Mouse (Mus musculus) C2C12 (cell line): ENCODE measurements around the gene Sdk1. TPM values are rescaled to one million over a fixed set of nuclear protein-coding genes. Genes with fewer than 3 reads are reported as not detected.

Source experiments
- H3K27me3 ChIP-seq: one replicate; pipeline ENCODE4 v1.6.1; 2011; ENCODE audit not compliant: control insufficient read depth, insufficient read depth, insufficient read length
- H3K36me3 ChIP-seq: one replicate; pipeline ENCODE4 v1.6.1; 2011; ENCODE audit not compliant: control insufficient read depth, insufficient read depth
- H3K4me3 ChIP-seq: one replicate; pipeline ENCODE4 v1.5.1; 2011; ENCODE audit warnings: mild to moderate bottlenecking, control low read depth; ENCODE audit not compliant: poor library complexity, insufficient read depth, severe bottlenecking
- H3K79me2 ChIP-seq: one replicate; pipeline ENCODE4 v1.6.1; 2011; ENCODE audit not compliant: control insufficient read depth, insufficient read depth
- H3K79me3 ChIP-seq: one replicate; pipeline ENCODE4 v1.6.1; 2011; ENCODE audit warnings: low read depth, control low read depth
- H3ac ChIP-seq: one replicate; pipeline ENCODE3; 2011; ENCODE audit warnings: low read depth; ENCODE audit not compliant: control insufficient read depth, insufficient read length
- CEBPB ChIP-seq: IDR thresholded peaks from one replicate; pipeline ENCODE4 v1.6.1; 2011; ENCODE audit warnings: low read depth, mild to moderate bottlenecking, control low read depth, moderate library complexity
- CTCF ChIP-seq: IDR thresholded peaks from one replicate; pipeline ENCODE4 v1.5.1; 2011; ENCODE audit not compliant: control insufficient read depth, insufficient read depth, insufficient read length
- FOSL1 ChIP-seq: IDR thresholded peaks from one replicate; pipeline ENCODE4 v1.8.0; 2011; ENCODE audit warnings: mild to moderate bottlenecking, low read length; ENCODE audit not compliant: poor library complexity, insufficient read depth, severe bottlenecking
- MAX ChIP-seq: IDR thresholded peaks from one replicate; pipeline ENCODE4 v1.6.1; 2011; ENCODE audit warnings: mild to moderate bottlenecking, control low read depth
- MYOD1 ChIP-seq: IDR thresholded peaks from one replicate; pipeline ENCODE4 v1.6.1; 2011; ENCODE audit warnings: low read depth; ENCODE audit not compliant: control insufficient read depth, insufficient read length
- MYOG ChIP-seq: IDR thresholded peaks from one replicate; pipeline ENCODE4 v1.6.1; 2011; ENCODE audit not compliant: control insufficient read depth, insufficient read length; ENCODE audit errors: extremely low read depth
- USF1 ChIP-seq: IDR thresholded peaks from one replicate; pipeline ENCODE4 v1.6.1; 2011; ENCODE audit warnings: low read depth, mild to moderate bottlenecking, control low read depth, moderate library complexity
- polyA plus RNA-seq: library from polyadenylated mRNA; unstranded; fragments of >200 nt; fragmentation: generic; extraction: Trizol; gene quantifications from one replicate; pipeline ENCODE4 v1.2.1, GENCODE M21; 2012; ENCODE audit warnings: missing spikeins

The Sdk1 gene
- polyA plus RNA-seq, 1 experiment: 0.61 TPM

DNA sequence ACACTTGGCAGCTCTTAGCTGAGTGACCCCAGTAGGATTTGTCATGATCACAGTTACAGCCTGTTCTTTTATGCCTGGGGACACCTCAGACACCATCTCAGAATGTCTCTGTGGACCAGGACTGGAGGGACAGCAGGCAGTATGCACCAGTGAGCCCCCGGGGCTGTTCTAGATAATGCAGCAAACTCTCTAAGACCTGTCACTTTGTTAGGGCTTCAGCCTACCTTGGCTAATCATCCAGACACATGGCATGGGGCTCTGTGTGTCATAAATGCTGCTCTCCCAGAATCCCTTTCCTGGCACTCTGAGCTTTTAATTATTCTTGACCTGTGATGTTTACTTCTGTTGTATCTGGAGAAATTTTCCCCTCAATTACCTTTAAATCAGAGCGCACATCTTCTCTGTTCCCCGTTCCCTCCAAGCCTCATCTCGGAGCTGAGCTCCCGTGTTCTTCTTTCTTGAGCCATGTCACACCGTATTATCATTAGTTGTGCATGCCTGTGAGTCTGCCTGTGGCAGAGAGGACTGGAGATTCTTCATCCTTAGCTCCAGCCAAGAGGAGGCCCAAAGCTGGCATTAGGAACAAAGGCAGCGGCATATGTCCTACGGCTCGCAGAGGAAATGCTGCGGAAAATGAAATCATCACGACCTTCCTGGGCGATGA is 448.3 kb downstream of the Sdk1 start:
- H3K36me3 ChIP-seq: no peaks in the 10 kb centered on the region
- H3K79me2 ChIP-seq: no peaks in the 10 kb centered on the region
- no peaks in the 10 kb centered on the region for H3K27me3 ChIP-seq
- no peak overlapping the region for H3K4me3 ChIP-seq
- no peaks in the 10 kb centered on the region for H3K79me3 ChIP-seq
- H3ac ChIP-seq: no peak overlapping the region
- no peak for TF ChIP-seq FOSL1
- TF ChIP-seq CTCF: no peak
- TF ChIP-seq MYOG: no peak
- no peak for TF ChIP-seq MYOD1
- no peak for TF ChIP-seq USF1

DNA sequence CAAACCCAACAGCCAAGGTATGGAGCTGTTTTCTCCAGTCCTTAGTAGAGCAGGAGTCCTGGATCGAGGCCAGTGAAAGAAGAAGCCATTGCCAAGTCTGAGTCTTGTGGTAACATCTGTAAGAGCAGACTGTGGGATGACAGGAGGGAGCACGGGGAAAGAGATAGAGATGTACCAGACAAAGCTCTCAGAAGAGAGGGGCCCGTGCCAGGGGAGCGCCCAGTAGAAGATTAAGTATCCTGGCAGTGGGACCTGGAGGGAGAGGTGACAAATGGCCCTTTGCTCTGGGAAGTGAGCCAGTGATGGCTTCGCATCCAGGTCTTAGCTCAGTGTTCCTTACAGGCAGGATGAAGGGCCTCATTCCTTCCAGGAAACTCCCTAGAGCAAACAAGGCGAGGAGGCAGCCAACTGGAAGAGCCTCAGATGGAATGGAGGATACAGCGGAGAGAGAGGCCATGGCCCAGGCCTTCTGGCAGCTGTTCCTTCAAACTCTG is 450.2 kb downstream of the Sdk1 start:
- Histone ChIP-seq H3K27me3 (no peaks in the 10 kb centered on the region), H3K4me3 (no peak overlapping the region), H3K79me3 (no peaks in the 10 kb centered on the region), H3K36me3 (no peaks in the 10 kb centered on the region), H3K79me2 (no peaks in the 10 kb centered on the region), H3ac (no peak overlapping the region)
- TF ChIP-seq FOSL1 (no peak), CTCF (no peak), USF1 (no peak), CEBPB (no peak), MYOD1 (no peak), MAX (no peak), MYOG (no peak)

DNA sequence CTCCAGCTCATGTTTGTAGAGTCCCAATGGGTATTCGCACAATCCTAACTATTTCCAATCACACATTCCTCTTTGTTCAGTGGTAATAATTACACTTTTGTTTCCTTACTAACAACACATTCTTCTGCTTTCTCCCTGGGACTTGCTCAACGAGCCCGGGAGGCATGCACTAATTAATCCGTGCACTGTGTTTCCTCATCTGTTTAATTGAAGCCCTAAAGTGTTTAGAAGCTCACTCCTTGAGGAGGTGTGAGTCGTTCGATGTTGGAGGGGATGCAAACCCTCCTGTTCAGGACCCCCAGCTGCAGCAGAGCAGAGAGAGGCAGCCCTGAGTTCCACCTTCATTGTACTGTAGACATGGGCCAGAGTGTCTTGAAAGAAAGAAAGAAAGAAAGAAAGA is 452.4 kb downstream of the Sdk1 start:
- Histone ChIP-seq H3K79me3 (no peaks in the 10 kb centered on the region), H3K36me3 (no peaks in the 10 kb centered on the region), H3K27me3 (no peaks in the 10 kb centered on the region), H3ac (no peak overlapping the region), H3K79me2 (no peaks in the 10 kb centered on the region), H3K4me3 (no peak overlapping the region)
- TF ChIP-seq USF1: no peak
- TF ChIP-seq MYOG: no peak
- no peak for TF ChIP-seq CTCF
- no peak for TF ChIP-seq FOSL1
- no peak for TF ChIP-seq MYOD1
- no peak for TF ChIP-seq MAX
- TF ChIP-seq CEBPB: no peak

DNA sequence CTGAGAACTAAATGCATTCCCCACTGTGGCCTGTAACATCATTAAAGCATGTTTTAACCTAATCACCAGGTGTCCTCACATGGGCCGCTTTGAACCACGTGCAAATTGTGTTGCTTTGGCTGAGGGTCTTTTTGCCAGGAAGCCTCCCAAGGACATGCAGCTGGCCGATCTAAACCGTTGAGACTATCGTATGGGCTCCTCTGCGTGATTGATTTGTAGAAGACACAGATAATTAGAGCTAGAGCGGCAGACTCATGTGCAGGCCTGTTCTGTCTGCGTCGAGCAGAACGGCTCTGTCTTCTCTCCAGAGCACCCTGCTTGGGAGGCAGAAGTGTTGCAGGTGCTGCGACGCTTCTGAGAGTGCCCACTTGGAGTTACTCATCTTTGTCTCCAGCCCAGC is 453.6 kb downstream of the Sdk1 start:
- Histone ChIP-seq H3ac (no peak overlapping the region), H3K79me2 (no peaks in the 10 kb centered on the region), H3K36me3 (no peaks in the 10 kb centered on the region), H3K4me3 (no peak overlapping the region), H3K79me3 (no peaks in the 10 kb centered on the region), H3K27me3 (no peaks in the 10 kb centered on the region)
- TF ChIP-seq MYOD1: no peak
- no peak for TF ChIP-seq USF1

DNA sequence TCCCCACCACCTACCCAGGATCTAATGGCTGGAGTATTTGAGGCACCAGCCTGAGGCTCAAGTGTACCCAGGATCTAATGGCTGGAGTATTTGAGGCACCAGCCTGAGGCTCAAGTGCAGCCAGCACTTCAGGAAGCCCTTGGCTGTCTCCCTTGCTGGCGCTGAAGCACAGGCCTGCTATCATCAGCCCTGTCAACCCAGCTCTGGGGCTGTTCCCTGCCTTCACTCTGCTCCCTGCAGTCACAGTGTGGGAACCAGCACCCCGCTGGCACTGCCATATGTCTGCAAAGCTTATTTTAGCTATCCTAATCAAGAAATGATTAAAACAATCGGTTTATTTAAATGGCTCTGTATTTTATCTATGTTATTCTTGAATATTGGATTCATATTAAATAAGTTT is 457.1 kb downstream of the Sdk1 start:
- H3K4me3 ChIP-seq: no peak overlapping the region
- TF ChIP-seq CTCF: no peak
- H3ac ChIP-seq: no peak overlapping the region

DNA sequence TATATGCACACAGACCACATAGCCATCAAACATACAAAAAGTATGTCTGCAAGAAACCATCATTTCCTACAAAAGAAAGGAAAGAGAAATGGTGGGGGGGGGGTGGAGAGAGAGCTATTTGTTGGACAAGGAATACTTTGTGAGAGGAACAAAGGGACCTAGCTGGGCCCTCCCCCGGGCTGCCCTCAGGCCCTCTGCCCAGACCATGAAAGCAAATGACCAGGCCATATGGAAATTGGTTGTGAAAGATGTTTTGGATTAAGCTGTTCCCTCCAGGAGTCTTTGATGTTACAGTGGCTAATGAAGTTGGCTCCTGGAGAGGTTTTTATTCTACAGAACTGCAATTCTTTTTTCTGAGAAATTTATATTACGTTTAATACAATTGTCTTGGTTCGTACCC is 479.5 kb downstream of the Sdk1 start:
- H3K4me3 ChIP-seq: no peak overlapping the region
- H3K79me2 ChIP-seq: no peaks in the 10 kb centered on the region
- no peak for TF ChIP-seq MYOG
- no peak for TF ChIP-seq MAX
- TF ChIP-seq USF1: no peak
- no peak for TF ChIP-seq CTCF
- TF ChIP-seq FOSL1: no peak
- no peak for TF ChIP-seq CEBPB
- no peak for TF ChIP-seq MYOD1
- H3K36me3 ChIP-seq: no peaks in the 10 kb centered on the region
- H3ac ChIP-seq: no peak overlapping the region
- H3K27me3 ChIP-seq: no peaks in the 10 kb centered on the region
- H3K79me3 ChIP-seq: no peaks in the 10 kb centered on the region

More for the DNA sequence above, 457.1 kb downstream of the Sdk1 start:
- H3K27me3 ChIP-seq: no peaks in the 10 kb centered on the region
- no peaks in the 10 kb centered on the region for H3K79me2 ChIP-seq
- no peaks in the 10 kb centered on the region for H3K79me3 ChIP-seq
- H3K36me3 ChIP-seq: no peaks in the 10 kb centered on the region
